Mouse (Mus musculus) cerebellum, postnatal 36 days (tissue): ENCODE measurements around the gene Pgm3.
"Not testable (repeated sequence)": the region's sequence is repeated elsewhere in the genome, so short reads cannot be mapped to it uniquely, and the experiment has no call there.

Experiments
- DNase-seq, 2 experiments: peaks; one replicate each; pipeline ENCODE4 v3.0.0; 2021 to 2022; ENCODE audit warnings: mixed read lengths in 2 of 2

Pgm3 gene

DNA sequence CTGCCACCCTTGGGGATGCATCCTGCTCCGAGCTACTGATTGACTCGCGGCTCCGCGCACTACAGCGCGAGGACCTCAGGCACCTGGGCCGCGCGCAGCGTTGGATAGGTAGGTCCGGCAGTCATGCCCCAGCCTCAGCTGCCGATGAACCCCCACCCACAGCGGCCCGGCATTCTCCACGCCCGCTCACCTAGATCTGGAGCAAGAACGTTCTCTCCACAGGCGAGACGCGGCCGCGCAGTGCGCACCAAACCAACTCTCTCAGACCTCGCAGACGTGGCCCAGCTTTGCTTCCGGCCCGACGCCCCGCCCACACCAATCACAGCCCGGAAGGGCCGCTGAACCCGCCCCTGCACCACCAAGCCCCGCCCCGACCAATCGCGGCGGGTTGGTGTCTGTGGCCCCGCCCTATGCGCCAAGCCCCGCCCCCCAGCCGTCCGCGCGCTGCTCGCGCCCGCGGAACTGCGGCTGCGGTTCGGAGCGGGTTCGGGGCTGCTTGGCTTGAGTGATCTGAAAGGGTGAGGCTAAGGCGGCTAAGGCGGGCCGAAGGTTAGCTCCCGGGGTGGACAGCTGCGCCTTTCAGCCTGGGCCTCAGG, at the start of gene Pgm3, which contains the start of gene Rwdd2a:
Gene Pgm3, minus strand, starts transcription at position 303 of the 596 bp plus-strand sequence.
Gene Rwdd2a, plus strand, starts transcription at position 452 of the 596 bp plus-strand sequence.
- peak; percentile 95 to 97 for DNase-seq

DNA sequence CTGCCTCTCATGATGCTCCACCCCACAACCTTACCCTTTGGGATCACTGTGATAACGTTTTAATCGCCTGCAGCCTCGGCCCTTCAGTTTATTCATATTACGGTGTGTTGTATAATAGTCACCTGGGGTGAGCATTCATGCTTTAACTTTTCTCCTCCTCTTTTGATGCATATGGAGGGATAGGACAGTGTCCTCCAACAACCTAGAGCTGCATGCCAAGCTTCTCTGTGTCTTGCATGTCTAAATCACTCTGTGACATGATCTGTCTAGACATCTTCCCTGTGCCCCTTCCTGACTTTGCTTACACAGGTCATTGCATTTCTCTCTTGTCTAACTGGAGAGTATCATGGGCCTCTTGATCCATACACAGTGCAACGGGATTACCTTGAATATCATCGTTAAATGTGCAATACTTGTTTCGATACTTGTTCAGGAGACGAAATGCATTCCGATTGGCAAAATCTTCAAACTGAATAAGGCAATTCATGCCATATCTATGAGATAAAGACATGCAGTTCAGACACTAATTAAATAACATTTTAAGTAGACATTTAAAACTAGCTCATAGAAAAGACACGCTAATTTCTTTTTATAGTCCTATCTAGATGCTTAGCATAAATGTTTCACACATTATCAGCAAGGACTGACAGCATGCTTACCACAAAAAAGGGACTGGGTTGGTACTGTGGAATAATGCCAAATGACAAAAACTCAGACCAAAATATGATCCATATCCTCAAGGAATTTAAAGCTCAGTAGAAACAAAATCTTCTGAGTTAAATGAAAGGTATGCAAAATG, 47.9 kb upstream of the Pgm3 start:
- DNase-seq = no peak

DNA sequence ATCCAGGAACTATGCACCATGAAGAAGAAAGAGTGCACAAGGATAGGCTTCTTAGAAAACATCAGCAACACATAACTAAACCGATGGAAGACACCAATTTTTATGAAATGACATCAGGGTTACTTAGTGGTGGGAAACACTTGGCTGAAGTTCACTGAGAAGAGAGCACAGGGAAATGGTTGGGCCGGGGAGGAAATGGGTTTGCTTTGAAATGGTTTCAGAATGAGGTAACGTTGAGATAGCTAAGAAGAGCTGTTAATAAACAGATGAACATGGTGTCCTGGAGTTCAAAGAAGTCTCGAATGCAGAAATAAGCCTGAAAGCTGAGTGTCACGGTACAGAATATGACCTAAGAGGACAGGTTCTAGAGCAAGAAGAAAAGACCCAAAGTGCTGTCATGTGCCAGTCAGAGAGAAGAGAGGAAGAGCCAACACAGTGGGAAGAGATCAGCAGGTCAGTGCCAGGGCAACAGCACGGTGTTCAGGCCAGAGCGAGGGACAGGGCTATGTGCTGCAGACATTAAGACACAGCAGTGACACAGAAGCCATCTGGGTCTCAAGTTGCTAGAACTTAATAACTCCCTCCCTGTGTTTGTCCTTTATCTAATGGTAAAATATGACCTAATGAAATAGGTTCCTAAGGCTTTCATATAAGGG, 46.3 kb upstream of the Pgm3 start:
- DNase-seq = no peak

DNA sequence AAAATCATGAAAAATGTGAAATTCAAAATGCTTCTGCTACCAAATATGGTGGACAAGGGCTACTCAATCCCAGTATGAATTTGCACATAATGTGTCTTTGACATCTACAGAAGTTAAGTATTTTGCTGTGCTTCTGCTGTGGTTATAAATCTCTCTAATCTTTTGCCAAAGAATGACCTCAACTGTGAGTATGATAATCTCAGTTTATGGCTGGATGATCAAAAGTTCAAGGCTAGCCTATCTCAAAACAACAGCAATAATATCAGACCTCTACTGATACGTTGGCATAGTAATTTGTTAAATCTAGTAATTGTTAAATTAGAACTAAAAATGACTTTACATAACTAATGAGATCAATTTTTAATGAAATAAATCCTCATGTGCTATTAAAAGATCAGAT, 44.1 kb upstream of the Pgm3 start:
- no peak for DNase-seq

DNA sequence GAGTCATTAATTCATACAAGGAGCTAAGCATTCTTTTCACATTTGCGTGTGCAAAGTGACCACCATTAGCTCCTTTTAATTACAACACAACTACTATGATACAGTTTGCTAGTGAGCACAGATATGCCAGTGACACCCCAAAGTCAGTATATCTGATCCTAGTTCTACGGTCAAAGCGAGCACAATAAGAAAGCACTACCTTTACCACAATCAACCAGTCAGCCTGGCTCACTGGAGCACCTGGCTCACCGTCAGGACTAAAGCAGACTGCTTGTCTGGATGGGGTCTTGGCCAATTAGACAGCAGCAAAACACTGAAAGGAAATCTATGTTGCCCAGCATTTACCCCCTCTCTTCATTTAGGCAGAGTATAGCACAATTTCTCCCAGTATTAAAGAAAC, 40.4 kb upstream of the Pgm3 start:
- no peak for DNase-seq

DNA sequence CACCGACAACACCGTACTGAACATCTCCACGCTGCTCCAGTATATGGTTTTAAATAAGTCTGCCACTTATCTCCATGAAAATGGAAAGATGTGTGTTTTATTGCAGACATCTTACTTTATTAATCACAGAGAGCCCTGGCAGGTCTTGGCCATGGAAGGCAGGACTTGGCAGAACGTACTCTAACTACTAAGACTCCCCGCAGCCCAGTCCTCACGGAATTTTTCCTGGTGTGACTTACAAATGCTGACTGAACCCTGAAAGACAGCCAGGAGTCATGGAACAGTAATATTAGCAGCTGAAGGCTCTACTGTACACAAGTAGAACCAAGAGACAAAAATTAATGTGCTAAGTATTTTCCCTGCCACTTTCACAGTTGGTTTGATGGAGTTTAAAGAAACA, 34.1 kb upstream of the Pgm3 start:
- DNase-seq = no peak

DNA sequence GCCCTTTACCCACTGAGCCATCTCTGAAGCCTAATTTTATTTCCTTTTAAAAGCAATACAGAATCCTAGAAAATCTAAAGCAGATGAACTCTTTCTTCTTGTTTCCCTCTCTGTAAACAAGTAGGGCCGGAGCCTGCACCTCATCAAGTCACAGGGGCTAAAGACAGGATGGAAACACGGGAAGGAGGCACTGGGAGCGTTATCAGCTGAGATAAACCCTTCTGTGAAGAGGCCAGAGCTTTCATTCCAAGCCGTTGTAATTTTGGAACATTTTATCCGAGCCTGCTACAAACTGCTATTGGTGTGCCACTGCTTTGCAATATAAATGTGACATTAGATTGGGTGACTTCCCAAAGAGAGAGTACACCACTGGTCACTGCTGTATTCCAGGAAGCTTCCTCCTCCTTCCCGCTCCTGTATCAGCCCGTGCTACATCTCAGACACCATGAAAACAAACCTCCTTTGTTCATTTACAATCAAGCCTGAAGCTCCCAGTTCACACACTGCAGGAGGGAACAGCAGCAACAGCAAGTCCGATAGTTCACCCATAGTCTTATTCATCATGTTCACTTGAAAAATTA, 28.2 kb upstream of the Pgm3 start:
- no peak for DNase-seq

DNA sequence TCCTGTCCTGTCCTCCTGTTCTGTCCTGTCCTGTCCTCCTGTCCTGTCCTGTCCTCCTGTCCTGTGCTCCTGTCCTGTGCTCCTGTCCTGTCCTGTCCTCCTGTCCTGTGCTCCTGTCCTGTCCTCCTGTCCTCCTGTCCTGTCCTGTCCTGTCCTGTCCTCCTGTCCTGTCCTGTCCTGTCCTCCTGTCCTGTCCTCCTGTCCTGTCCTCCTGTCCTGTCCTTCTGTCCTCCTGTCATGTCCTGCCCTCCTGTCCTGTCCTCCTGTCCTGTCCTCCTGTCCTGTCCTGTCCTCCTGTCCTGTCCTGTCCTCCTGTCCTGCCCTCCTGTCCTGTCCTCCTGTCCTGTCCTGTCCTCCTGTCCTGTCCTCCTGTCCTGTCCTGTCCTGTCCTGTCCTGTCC, 25.3 kb upstream of the Pgm3 start:
- DNase-seq = not testable (repeated sequence)

DNA sequence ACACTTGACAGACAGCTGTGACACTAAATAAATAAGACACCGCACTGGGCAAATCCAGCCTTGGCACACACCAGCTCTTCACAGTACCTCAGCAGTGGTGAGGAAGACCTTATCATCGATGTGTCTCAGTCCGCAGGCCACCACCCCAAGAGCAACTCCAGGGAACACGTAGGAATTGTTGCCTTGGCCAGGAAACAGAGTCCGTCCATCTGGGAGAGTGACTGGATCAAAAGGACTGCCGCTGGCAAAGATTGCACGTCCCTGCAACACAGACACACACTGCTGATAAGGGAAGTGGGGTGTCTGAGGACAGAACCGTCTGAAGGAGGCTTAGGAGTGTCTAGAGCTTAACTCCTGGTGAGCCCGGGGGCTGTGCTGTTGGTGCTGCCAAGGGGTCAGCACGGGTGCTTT, 22.7 kb upstream of the Pgm3 start:
- not testable (repeated sequence) for DNase-seq

DNA sequence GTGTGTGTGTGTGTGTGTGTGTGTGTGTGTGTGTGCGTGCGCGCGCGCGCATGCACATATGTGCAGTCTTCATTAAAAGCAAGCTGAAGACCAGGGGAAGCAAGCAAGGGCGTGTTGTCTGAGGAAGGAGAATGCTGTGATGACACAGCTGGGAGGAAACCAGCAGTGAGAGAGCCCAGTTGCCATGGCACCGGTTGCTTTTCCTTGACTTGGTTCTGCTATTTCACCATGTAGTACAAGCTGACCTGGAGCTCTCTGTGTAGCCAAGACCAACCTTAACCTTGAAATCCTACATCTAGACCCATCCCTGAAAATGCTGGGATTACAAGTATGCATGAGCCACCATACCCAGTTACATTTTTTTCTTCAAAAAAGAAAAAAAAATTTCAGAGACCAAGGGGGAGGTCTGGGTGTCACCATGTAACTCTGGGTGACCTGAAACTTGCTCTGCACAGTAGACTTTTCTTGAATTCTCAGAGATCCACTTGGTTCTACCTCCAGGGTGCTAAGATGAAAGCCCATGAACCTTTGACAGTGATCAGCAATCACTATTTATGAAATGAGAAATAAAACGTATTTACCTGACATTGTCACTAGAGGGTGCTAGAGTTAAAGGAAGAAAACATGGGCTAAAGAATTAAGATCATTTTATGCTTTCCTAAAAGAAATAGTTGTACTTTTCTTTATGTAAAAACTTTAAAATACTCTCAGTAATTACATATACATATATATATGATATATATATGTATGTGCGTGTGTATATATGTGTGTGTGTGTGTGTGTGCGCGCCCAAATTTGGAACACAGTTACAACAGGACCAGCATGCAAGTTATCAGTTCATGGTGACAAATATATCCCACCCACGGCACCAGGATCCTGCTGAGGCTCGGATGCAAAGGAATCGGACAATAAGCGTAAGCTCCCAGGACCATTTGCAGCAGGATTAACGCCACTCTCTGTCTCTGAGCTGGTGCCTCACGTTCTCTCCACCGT, 21.3 kb upstream of the Pgm3 start:
- no peak for DNase-seq

DNA sequence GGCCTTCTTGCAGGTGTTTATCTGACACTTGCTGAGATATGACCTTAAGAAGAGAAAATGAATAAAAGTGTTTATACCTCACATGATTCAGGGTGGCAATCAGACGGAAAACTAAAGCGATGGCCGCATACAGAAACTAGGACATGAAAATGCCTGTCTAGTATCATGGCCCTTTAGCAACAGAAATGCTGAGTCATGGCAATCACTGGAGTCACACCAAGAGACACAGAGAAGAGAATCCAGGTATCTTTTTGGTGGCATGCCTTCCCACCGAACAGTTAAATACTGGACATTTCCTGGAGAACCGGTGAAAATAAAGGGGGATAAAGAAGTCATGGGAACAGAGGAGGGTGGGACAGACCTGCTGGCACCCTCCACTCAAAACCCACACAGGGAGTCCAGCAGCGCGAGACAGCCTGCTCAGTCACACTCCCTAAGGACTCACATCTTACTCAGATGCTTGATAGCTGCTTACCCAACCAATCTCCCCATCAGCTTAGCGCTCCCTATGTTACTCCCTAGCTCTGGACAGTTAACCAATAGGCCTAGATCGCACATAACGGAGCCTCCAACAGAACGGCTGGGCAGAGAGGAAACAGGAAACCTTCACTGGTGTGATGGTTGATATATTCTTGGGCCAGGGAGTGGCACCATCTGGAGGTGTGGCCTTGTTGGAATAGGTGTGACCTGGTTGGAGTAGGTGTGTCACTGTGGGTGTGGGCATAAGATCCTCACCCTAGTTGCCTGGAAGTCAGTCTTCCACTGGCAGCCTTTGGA, 15.6 kb upstream of the Pgm3 start:
- DNase-seq = no peak

DNA sequence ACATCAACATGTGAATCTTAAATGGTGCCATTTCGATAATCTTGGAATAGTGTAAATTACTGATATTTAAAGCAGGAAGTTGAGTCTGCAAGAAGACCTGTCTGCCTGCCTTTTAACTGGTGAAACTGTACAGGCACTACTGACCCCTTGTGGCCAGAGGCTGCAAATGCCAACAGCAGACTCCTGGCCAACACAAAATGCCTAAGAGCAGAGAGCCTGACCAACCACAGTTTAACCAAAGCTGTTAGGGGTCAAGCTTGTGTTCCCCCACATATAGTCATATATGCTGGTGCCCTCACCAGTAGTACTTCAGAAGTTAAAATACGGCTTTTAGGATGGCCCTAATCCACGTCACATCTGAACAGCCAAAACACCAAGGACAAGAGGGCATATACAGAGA, 12.1 kb upstream of the Pgm3 start:
- peak; percentile 67 to 70 for DNase-seq

DNA sequence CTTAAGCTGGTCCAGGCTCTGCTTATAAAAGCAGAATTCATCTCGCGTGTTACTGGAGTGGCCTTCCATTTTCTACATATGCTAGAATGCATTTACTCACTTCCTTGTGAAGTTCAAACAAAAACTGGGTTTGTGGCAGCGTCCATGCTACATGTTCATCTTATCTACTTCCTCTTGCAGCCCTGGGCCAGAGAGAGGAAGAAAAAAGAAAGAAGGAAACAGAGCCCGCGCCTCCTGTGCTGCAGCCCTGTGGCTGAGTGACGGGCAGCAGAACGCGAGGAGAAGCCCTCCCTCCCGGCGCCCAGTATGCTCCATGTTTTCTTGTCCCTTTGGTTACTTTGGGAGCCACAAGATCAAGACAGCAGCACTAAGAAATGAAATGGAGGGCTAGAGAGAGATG, 8.0 kb upstream of the Pgm3 start:
- no peak for DNase-seq

DNA sequence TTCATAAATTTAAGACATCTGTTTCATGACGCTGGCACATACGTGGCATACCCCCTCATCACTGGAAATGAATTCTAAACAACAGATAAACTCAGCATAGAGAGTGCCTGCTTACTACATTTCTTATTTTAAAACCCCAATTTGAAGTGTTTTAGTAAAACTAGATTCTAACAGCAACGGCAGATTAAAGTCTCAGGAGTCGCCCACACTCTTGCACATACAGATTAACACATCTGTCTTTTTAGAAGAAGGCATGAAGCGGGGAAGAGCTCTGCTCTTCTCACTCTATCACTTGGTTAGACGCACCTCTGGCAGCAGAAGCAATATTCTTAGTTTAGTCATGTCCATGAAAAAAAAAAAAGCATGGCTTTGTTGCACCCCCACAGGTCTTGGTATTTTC, 3.5 kb upstream of the Pgm3 start:
- no peak for DNase-seq

DNA sequence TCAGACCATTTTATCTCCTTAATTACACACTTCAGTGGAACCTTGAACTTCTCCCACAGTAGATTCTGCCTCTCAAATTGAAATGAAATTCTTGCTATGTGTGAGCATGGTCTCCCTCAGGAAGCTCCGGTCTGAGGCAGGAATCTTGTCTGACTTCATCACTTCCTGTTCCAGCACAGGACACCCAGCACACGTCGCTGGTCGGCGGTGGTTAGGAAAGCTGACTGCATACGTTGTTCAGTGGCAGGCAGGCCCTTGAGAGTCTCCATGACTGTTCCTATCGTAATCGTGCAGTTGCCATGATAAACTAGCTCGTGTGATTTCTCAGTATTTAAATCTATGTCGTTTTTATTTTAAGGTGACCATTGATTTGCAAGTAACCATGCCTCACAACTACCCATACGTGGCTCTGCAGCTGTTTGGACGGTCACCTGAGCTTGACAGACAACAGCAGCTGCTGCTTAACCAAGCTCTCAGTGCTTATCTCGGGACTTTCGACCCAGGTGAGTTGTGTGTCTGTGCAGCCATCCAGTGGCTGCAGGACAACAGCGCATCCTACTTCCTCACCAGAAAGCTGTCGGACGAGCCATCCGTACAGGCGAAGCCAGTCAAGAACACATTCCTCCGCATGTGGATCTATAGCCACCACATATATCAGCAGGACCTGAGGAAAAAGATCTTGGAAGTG, 2.1 kb upstream of the Pgm3 start:
- DNase-seq = no peak

DNA sequence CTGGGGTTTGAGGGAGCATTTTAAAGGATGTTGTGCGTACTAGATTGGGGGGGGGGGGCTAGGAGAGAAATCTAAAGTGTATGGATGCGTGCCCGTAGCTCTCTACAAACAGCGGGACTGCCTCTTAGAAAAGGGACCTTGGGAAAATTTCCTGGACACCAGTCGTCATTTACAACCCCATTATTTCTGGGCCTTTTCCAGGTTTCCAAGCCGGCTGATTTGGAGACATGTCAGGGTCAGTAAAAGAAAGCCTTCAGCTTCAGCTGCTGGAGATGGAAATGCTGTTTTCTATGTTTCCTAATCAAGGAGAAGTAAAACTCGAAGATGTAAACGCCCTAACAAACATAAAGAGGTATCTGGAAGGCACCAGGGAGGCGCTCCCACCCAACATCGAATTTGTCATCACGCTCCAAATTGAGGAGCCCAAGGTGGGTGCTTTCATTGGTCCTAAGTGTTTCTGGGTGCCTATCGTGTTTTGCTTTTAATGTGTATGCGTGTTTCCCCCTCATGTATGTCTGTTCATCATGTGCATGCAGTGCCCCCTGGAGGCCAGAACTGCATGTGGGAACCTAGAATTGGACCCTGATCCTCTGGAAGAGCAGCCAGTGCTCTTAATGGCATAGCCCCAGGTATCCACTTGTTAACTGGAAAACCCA, 1.1 kb upstream of the Pgm3 start:
- DNase-seq = peak; percentile 81 to 82

DNA sequence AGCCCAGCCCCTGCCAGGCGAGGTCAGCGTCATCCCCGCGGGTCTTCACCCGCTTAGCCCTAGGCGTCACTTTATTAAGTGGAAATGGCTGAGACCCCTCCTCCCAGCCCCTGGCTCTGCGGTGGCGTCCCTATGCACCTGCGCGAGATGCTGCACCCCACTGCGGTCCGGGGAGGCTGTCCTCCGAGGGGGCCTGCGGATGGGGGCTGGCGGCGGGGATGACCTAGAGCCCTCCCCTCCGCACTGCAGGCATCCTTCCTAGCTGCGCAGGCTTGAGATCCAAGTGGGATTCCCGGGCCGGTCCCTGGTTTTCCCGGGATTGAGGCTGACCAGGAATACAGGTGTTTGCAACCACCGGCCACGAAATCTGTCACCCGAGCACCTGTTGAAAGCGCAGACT, 554 bp upstream of the Pgm3 start:
- DNase-seq = peak in 1 of 2 experiments; percentile 48

DNA sequence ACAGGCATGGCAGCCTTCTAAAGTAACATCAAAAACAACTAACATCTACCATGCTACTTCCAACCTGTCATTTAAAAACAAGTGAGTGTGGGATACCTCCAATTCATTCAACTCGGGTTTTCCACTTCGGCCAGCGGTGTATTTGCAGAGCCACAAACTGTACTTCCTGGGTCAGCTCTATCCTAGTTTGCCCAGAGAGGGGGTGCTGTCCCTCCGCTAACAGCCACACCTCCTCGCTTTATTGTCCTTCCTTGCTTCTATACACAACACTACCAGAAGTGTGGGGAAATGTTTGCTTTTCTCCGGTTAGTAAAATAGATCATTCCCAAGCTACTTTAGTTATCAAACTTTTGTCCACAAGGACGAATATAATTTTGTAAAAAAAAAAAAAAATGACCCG, 696 bp downstream of the Pgm3 start:
- no peak for DNase-seq

DNA sequence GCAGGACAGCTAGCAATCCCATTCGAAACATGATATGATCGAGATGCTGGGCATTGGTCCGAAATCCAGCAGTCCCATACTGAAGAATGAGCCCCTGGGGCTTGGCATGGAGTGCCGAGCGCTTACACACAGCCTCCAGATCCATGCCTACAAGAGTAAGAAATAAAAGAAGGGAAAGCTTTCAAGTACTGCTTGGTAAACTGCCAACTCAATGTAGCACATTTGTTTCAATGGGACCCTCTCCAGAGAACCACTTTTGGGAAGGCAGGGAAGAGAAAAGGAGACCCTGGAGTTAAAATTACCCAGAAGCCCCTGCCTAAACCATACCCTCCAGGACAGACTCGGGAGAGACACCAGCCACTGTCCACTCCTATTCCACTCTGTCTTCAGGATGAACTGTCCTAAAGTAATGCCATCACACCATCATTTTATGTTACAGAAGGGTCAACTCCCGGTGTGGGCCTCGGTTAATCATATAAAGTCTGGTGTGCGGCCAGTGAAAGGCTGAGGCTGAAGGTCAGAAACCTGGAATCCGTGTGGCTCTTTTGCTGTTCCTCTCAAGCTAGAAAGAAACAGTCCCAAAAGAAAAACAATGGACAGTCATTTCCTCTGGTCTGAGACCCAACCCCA, 1.3 kb downstream of the Pgm3 start:
- no peak for DNase-seq
